Mouse (Mus musculus) brown adipose tissue, adult 24 weeks (tissue): ENCODE measurements around the gene Ndc1. TPM values are rescaled to one million over a fixed set of nuclear protein-coding genes. Genes with fewer than 3 reads are reported as not detected.
A peak's percentile ranks its signal among the peaks of the same experiment; 100 is the strongest.
"Not testable (repeated sequence)": the region's sequence is repeated elsewhere in the genome, so short reads cannot be mapped to it uniquely, and the experiment has no call there.

ENCODE experiments used
- H3K27ac ChIP-seq: fragments of 200-500 bp; replicated peaks from 2 replicates; pipeline ENCODE4 v1.5.1; 2012; ENCODE audit warnings: low read depth, mild to moderate bottlenecking, low read length
- H3K4me1 ChIP-seq: fragments of 200-500 bp; 2 replicates; pipeline ENCODE4 v1.6.1; 2012; ENCODE audit warnings: low read length, mixed read lengths; ENCODE audit not compliant: control insufficient read depth, insufficient read depth, insufficient read length
- H3K4me3 ChIP-seq: fragments of 200-500 bp; 2 replicates; pipeline ENCODE4 v1.5.1; 2012; ENCODE audit warnings: low read depth, mild to moderate bottlenecking, low read length, moderate library complexity; ENCODE audit not compliant: insufficient read depth
- polyA plus RNA-seq: library from polyadenylated mRNA; stranded (reverse); fragments of >200 nt; gene quantifications from 2 replicates; pipeline ENCODE4 v1.2.4, GENCODE M21; 2012; ENCODE audit not compliant: missing spikeins, insufficient read depth, insufficient read length

The Ndc1 gene
- polyA plus RNA-seq, 1 experiment = 26.2 TPM

GRCm38 (mm10) chr4:107354126-107354525, 13.5 kb upstream of the Ndc1 start:
- H3K4me3 ChIP-seq = no peak overlapping the region
- no peak overlapping the region for H3K27ac ChIP-seq
- no peaks in the 10 kb centered on the region for H3K4me1 ChIP-seq

- no peaks in the 10 kb centered on the region for H3K4me1 ChIP-seq
- no peak overlapping the region for H3K4me3 ChIP-seq
- no peak overlapping the region for H3K27ac ChIP-seq
These were observed 13.0 kb upstream of the Ndc1 start for GRCm38 (mm10) chr4:107354543-107354942.

DNA sequence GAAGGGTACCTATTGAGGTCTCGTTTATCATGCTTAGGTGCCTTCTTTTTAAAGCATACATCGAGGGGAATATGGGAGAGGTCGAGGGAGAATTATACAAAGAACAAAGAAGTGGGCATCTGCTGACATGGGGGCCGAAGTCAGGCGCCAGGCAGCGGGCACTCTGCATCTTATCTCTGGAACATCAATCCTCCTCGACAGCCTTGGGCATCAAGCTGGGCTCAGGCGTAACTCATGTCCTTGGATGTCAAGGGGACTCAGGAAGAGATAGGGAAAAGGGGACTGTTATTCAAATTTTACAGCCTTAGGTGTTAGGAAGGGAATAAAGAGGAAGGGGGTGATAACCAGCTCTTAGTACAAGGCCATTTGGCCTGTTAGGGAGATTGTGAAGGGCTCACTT, 10.4 kb upstream of the Ndc1 start:
- not testable (repeated sequence) for H3K27ac ChIP-seq, H3K4me3 ChIP-seq, H3K4me1 ChIP-seq

GRCm38 (mm10) chr4:107358460-107358859, 9.1 kb upstream of the Ndc1 start:
- H3K4me3 ChIP-seq = no peak overlapping the region
- no peaks in the 10 kb centered on the region for H3K4me1 ChIP-seq
- no peak overlapping the region for H3K27ac ChIP-seq

DNA sequence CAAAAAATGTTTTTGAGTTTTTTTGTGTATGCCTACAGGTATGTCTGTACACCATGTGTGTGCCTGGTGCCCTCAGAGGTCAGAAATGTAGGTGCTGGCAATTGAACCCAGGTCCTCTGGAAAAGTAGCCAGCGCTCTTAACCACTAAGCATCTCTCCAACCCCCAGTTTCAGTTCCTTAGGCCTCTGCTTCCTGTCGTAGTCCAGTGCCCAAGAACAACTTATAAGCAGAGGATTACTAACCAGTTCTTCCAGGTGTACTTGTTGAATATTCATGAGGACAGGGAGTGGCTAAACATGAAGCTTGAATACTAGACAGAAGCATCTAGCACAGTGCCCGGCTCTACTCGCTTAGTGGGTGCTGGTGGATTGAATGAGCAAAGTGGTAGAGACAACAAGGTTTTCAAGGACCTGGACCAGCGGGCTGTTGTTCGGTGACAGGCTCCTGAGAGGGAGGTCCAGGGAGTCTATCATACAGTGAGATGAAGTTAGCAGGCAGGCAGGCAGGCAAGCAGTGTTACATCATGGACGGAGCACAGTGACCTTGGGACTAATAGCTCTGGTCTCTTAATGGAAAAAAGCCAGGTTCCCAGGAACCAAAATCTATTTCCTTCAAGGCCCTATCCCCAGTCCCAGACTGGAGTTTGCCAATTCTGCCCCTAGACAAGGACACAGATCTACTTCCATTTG, 7.0 kb upstream of the Ndc1 start:
- H3K27ac ChIP-seq = no peak overlapping the region
- peaks cover 3% of the 10 kb centered on the region; the same call in 1 of the 2 replicates for H3K4me1 ChIP-seq
- no peak overlapping the region for H3K4me3 ChIP-seq

DNA sequence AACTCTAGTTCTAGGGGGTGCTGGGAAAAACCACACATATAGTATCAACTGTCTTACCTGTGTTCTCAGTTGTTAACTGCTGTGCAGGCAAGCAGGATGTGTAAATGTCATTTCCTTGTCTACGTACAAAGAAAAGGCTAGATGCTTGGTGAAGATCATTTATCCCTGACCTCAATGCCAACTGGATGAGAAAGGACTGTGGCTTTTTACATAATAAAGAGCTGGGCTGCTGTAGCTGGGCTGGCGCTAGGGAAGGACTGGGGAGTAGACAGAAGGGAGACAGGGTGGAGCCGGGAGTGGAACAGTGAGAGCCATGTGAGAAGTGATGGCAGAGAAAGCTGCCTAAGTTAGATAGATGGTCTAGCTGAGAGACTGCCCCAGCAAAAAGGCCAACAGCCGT, 4.8 kb upstream of the Ndc1 start:
- Histone ChIP-seq H3K4me1 (peaks cover 3% of the 10 kb centered on the region; the same call in 1 of the 2 replicates), H3K4me3 (no peak overlapping the region), H3K27ac (no peak overlapping the region)

DNA sequence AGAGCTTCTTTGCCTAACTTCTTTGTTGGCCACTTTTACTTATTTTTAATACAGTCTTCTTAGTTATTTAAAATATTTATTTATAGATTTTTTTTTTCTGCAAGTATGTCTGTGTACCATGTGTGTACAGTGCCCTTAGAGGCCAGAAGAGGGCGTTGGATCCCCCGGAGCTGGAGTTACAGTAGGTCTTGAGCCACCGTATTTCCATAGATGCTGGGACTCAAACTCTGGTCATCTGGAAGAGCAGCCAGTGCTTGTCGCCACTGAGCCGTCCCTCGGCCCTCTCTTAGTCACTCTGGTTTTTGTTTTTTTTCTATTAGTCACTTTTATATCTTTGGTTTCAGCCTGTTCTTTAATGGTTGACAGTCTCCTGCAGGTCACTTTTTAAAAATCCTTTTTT, 4.0 kb upstream of the Ndc1 start:
- Histone ChIP-seq H3K4me3 (no peak overlapping the region), H3K27ac (no peak overlapping the region), H3K4me1 (peaks cover 3% of the 10 kb centered on the region; the same call in 1 of the 2 replicates)

DNA sequence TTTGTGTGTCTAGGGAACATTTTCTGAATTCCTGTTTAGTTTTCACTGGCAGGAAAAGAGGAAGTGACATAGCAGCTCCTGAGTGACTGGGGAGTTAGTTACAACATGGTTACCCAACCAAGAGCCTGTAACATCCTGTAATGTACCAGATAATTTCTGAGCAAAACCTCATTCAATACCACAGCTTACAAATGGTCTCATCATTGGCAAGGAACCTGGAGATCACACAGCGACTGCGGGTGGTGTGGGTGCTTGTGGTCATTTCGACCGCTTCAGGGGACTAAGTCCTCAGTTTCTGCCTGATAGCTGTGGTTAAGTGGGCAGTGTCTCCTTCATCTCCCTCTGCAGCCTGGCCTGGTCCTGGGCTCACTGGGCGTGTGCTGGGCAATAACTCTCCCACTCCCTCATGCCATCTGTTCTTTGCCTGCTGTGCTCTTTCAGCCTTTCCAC, 3.4 kb upstream of the Ndc1 start:
- Histone ChIP-seq H3K4me3 (no peak overlapping the region), H3K4me1 (peaks cover 3% of the 10 kb centered on the region; the same call in 1 of the 2 replicates), H3K27ac (no peak overlapping the region)

GRCm38 (mm10) chr4:107366408-107366807, 1.2 kb upstream of the Ndc1 start:
- not testable (repeated sequence) for H3K4me3 ChIP-seq, H3K27ac ChIP-seq, H3K4me1 ChIP-seq

GRCm38 (mm10) chr4:107372304-107372703, 4.7 kb downstream of the Ndc1 start:
- Histone ChIP-seq H3K4me1 (no peaks in the 10 kb centered on the region), H3K27ac (no peak overlapping the region), H3K4me3 (no peak overlapping the region)

GRCm38 (mm10) chr4:107374677-107375076, 7.1 kb downstream of the Ndc1 start:
- Histone ChIP-seq H3K4me3 (no peak overlapping the region), H3K27ac (no peak overlapping the region), H3K4me1 (no peaks in the 10 kb centered on the region)

GRCm38 (mm10) chr4:107378954-107379353, 11.4 kb downstream of the Ndc1 start:
- H3K4me3 ChIP-seq = no peak overlapping the region
- no peaks in the 10 kb centered on the region; the same call in 1 of the 2 replicates for H3K4me1 ChIP-seq
- no peak overlapping the region for H3K27ac ChIP-seq

DNA sequence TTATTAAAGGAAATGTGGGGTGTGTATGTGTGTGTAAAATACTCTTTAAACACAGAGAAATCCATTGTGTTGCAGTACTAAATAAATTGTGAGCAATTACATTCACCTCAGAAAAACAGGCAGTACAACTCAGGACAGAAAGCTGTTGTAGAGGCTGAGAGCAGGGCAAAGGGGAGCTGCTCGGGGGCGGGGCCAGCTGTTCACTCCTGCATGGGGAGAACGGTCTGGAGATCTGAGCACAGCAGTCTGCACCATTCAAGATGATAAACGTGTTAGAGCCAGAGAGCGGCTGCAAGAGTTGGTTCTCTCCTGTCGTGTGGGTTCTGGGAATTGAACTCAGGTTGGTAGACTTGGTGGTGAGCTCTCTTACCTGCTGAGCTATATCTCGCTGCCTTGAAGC, 13.3 kb downstream of the Ndc1 start:
- Histone ChIP-seq H3K4me3 (no peak overlapping the region), H3K4me1 (no peaks in the 10 kb centered on the region; the same call in 1 of the 2 replicates), H3K27ac (no peak overlapping the region)

DNA sequence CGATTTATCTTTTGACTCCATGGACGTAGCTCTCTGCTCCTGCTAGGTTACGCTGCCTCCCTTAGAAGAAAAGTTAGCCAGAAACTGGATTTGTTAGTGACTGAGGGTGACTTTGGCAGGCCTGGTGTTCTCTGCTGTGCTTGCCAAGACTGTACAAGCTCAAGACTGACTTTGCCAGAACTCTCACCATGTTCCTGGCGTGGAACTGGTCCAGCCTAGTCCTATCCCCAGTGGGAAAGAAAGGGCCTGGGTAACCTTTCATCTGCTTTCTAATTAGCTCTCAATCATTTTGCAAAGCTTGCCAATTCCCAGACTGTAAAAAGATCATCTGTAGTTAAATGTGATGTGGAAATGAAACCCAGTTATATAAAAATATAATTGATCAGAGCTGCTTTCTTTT, 19.5 kb downstream of the Ndc1 start:
- Histone ChIP-seq H3K4me3 (no peak overlapping the region), H3K4me1 (peaks cover 5% of the 10 kb centered on the region), H3K27ac (peak overlapping the region; percentile 90)

GRCm38 (mm10) chr4:107387465-107387864, 19.9 kb downstream of the Ndc1 start:
- Histone ChIP-seq H3K4me1 (peaks cover 5% of the 10 kb centered on the region), H3K4me3 (no peak overlapping the region), H3K27ac (peak overlapping the region; percentile 90)

DNA sequence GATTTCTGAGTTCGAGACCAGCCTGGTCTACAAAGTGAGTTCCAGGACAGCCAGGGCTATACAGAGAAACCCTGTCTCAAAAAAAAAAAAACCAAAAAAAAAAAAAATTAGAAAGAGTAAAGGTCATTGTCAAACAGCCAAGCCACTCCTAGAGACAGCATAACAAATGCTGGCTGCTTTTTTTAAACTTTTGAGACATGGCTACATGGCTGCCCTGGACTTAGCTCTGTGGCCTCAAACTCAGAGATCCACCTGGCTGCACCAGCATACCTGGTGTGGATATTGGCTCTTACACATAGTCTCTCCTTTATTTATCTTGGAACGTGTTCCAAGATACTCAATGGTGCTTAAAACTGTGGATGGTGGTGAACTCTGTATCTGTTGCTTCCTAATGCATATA, 20.7 kb downstream of the Ndc1 start:
- Histone ChIP-seq H3K27ac (peak overlapping the region; percentile 51; the same call in 1 of the 2 replicates), H3K4me1 (peaks cover 8% of the 10 kb centered on the region)

More for the DNA sequence above, 20.7 kb downstream of the Ndc1 start:
- no peak overlapping the region for H3K4me3 ChIP-seq
